Mouse (Mus musculus) WW6 (cell line): ENCODE data around the gene Dpp6.

Source experiments
- DNase-seq: peaks from one replicate; pipeline ENCODE4 v3.0.0-alpha.2; 2013; ENCODE audit warnings: low read depth, low spot score

The Dpp6 gene

GRCm38 (mm10) chr5:26816975-26817941, at the start of gene Dpp6:
TSS of gene Dpp6 (plus strand) at chr5:26817203.
- DNase-seq = no peak

- DNase-seq = no peak
Measured at GRCm38 (mm10) chr5:26783955-26784354, 33.0 kb upstream of the Dpp6 start.

DNA sequence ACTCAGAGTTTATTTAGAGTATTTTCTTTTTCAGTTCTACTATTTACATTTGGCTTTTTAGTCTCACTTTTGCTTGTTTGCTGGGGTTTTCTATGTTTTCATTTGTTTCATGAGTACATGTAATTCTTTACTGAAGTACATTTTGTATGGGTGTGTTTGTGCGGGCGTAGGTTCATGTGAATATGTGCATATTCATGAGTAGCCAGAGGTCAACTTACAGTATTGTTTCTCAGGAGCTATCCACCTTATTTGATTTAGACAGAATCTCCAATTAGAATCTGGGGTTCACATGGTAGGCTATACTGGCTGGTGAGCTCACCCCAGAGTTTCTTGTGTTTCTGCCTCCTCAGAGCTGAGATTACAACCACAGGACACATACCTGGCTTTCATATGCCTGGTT, 21.5 kb upstream of the Dpp6 start:
- no peak for DNase-seq

DNA sequence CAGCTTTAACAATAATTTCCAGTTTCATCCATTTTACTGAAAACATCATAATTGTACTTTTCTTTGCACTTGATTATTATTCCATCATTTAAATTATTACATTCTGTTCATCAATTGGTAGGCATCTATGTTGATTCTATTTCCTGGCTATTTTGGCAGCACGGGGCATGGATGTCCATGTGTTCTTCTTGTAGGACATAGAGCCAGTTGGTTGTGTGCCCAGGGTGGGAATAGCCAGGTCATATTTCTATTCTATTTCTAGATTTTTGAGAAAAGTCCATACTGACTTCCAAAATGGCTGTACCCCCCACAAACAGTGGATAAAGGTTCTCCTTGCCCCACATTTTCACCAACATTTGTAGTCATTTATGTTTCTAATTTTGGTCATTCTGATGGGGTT, 19.0 kb downstream of the Dpp6 start:
- DNase-seq = no peak

DNA sequence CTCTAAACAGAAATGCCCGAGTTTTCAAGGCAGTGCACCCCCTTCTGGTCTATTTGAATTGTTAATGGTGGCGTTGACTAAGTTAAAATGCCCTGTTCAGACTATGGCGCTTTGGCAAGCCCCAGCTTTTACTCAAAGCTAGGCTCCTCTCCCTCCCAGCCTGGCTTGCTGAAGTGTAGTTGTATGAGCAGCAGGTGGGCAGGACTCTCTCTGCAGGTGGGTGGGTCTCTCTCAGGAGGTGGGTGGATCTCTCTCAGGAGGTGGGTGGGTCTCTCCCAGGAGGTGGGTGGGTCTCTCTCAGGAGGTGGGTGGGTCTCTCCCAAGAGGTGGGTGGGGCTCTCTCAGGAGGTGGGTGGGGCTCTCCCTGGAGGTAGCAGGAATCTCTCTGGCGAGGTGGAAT, 24.1 kb downstream of the Dpp6 start:
- peak; percentile 50 for DNase-seq

- DNase-seq = no peak
Measured at GRCm38 (mm10) chr5:26854746-26855145, 37.7 kb downstream of the Dpp6 start.

DNA sequence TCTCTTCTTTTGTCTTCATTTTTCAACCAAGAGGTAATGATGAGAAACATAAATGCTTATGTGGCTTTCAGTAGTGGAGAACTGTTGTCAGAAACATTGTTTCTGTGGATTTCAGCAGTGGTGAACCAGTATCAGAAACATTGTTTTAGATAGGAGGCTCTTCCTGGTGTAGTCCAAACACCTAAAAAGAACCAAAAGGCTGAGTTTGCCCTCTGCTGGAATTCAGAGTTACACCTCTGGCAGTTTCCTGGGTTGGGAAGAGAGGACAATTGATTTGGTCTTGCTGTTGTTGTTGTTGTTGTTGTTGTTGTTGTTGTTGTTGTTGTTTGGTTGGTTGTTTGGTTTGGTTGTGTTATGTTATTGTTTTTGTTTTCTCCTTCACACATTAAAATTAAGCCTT, 58.4 kb downstream of the Dpp6 start:
- DNase-seq = no peak

DNA sequence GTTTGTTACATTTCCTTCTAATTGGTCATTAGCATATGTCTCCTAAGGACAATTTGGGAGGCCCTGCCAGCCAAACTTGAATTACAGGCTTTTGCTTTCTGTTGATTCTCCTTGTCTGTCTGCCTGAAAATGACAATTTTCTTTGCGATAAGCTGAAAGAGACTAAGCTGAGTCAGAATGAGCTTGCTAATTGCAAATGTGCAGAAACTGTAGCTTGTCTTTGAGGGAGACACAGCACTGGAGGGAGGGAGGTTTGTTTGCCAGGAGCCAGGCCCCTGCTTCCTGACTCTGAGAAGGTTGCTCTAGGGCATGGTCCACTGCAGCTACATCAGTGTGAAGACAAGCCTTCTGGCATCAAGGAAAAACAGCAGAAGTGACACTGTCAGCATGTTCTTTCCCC, 70.5 kb downstream of the Dpp6 start:
- DNase-seq = no peak

DNA sequence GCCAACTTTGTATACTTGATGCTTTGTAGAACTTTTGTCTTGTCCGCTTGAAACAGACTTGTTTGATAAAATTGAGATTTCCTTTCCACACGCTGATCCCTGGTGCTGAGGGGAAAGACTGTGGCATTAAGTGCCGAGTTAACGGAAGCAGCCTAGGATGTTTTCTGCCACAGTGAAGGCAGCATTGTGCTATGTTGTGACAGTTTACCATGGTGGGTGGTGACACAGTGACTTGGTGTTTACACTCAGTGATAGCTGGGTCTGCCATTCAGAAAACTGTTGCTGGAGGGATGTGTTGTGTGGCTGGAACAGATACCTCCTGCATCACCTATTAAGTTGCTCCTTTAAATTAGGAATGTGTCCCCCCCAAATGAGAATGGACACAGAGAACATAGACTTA, 71.1 kb downstream of the Dpp6 start:
- no peak for DNase-seq

DNA sequence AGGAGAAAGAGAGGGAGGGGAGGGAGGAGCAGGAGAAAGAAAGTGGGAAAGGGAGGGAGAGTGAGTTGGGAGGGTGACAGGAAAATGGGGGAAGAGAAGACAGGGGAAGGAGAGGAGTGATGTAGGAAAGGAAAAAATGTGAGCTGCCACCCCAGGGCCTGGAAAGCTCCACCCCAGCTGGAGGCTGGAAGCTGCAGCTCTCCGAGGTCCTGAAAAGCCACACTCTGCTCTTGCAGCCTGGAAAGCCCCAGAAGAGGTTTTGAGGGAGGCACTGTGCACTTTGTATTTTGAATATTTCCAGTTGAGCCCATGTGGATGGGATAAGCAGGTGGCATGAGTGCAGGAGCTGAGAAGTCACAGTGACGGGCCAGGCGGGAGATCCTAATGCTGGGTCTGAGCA, 77.3 kb downstream of the Dpp6 start:
- no peak for DNase-seq

DNA sequence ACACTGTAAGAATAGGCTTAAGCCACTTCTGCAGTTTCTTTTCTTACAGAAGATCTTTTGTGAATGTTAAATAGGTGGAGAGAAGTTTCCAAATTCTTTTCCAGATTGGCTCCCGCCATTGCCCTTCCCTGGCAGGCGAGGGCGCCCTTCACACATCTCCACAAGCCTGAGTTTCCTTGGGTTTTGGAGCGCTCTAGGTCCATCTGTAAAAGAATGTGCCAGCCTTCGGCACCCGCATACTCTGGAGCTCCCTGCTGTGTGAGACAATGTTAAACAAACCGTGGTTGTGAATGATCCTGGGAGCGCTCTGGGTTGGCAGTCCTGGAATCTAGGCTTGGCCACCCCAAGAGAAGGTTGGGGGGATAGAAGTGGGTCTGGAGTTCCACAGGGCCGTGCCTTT, 86.8 kb downstream of the Dpp6 start:
- peak; percentile 38 for DNase-seq

- DNase-seq = peak; percentile 42
Measured at GRCm38 (mm10) chr5:26904324-26905041, 87.5 kb downstream of the Dpp6 start.

DNA sequence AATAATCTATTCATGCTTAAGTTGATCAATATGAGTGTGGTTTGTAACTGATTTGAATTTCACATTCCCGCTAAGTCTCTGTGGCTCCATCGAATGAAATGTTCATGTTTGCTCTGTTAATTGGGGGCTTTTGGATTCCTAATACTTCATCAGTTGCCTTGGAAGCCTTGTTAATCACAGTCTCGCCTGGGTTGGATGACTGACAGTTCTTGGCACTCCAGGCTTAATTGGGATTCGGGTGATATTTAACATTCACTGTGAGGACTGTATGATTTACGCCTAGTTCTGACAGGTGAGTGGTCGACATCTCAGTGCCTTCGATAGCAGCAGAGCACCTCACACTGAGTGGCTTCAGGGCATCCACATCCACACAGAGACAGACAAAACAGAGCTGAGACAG, 90.1 kb downstream of the Dpp6 start:
- DNase-seq = no peak

GRCm38 (mm10) chr5:26908612-26909011, 91.6 kb downstream of the Dpp6 start:
- DNase-seq = no peak

DNA sequence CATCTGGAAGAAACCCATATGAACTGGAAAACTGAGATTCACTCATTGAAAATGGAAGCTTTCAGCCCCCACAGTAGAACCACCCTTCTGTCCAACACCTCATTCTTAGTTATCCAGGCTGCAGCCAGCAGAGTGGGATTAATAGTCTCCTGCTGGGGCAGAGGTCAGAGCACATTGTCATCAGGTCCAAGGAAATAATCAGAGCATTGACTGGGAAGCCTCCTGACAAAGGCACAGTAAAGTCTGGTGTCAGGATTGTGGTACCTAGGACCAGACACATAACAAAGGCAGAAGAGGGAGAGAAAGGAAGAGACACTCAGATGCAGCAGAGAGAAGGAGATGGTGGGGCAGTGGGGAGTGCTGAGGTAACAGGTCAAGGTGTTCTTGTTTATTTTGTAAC, 93.3 kb downstream of the Dpp6 start:
- DNase-seq = no peak

DNA sequence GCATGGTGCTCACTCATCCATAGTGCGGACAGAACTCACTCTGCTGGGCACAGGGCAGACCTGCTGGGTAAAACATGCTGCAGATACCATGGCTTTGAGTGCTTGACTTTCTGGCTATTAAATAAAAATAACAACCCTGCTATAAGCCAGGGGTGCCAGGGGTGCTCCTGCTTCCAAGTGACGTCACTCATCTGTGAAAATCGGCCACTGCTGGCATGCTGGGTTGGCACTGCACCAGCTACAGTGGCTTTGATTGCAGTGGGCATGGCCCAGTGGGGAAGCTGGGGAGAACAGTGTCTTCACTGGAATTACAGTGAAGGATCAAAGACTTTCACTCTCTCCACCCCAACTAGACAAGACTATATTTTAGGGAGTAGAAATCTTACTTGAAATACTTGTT, 95.0 kb downstream of the Dpp6 start:
- no peak for DNase-seq

- no peak for DNase-seq
Measured at GRCm38 (mm10) chr5:26918763-26919162, 101.8 kb downstream of the Dpp6 start.

DNA sequence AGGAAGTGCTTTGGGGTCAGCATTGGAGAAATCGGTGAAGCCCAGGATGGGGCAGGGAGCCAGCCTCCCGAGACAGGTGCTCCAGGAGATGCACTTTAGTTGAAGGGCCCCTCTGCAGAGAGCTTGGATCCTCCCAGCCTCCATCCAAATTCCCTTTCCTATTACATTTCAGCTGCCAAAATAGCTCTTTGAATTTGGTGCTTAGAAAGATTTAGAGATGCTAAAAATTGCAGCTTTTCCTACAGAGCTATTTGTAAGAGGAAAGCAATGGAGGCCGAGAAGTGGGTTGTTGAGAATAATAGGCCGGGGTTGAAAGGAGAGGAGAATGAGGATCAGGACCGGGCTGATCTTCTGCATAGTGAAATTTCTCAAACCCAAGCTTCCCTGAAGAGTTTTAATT, 107.5 kb downstream of the Dpp6 start:
- no peak for DNase-seq

- no peak for DNase-seq
Measured at GRCm38 (mm10) chr5:26932413-26933122, 115.6 kb downstream of the Dpp6 start.

- DNase-seq = no peak
Measured at GRCm38 (mm10) chr5:26934911-26935310, 117.9 kb downstream of the Dpp6 start.

DNA sequence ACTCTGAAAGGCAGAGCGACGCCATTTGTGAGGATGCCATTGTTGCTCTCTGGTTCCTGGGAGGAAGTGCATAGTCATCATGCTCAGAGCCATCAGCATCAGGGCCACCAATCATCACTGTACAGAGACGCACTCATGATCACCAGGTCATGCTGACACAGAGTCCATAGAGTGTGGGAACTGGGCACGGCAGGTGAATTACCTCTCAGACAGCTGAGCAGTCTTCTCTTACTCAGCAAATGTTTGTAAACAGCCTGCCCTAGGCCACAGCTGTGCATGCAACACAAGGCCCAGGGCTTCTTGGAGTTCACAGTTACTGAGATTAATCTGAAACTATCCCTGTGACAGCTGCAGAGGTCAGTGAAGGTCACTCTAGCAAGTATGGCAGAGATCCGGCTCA, 124.5 kb downstream of the Dpp6 start:
- no peak for DNase-seq
